8 mouse cellular contexts compared by ENCODE assay signal in the genomic region with DNA sequence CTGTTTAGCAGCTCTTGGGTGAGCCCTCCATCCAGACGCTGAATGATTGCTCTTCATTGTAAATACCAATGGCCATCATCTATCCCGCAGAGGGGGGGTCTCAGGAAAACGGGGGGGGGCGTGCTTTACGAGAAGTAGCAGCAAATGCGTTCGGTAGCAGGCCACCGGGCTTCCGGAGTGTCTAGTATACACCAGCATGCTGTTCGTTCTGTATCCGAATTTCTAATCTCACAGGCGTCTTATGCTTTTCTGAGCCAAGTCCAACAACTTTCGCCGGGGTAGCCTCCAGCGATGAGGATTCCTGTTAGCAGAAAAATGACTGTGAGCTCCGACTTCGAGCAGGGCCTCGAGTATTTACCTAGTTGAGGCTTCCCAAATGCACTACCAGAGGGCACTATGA.
DNase-seq lines count a peak whose midpoint lies in the region; ATAC-seq and TF ChIP-seq lines count a peak whose summit lies in the region.

No protein-coding gene starts in this region.

- WGBS in hindbrain, embryonic 10.5 days, result 14% methylated on average over 18 of the region's 18 CpGs
- 12% methylated on average over 18 of the region's 18 CpGs for WGBS in liver, embryonic 12.5 days (ENCODE audit: insufficient replicate concordance)
- 9% methylated on average over 18 of the region's 18 CpGs for WGBS in neural tube, embryonic 11.5 days

- no peak for TF ChIP-seq POLR2A in embryonic fibroblast, embryonic 13.5 days (IDR thresholded peaks at IDR 0.05; ENCODE audit: low read depth, low read length)

- no peaks in the 10 kb centered on the region for H3K36me3 ChIP-seq in hindbrain, embryonic 10.5 days
- H3K36me3 ChIP-seq in liver, embryonic 12.5 days, result no peaks in the 10 kb centered on the region
- H3K36me3 ChIP-seq in neural tube, embryonic 11.5 days (ENCODE audit: control insufficient read depth, insufficient read depth, low read length), result no peaks in the 10 kb centered on the region

- H3K9ac ChIP-seq in liver, embryonic 12.5 days, result no peak overlapping the region
- no peak overlapping the region for H3K9ac ChIP-seq in neural tube, embryonic 11.5 days (ENCODE audit: low read length)

- H3K9me3 ChIP-seq in hindbrain, embryonic 10.5 days, result no peaks in the 10 kb centered on the region
- no peaks in the 10 kb centered on the region for H3K9me3 ChIP-seq in liver, embryonic 12.5 days (replicated peaks)
- H3K9me3 ChIP-seq in neural tube, embryonic 11.5 days (ENCODE audit: control insufficient read depth, low read length), result no peaks in the 10 kb centered on the region

- H3K4me2 ChIP-seq in liver, embryonic 12.5 days, result peak overlapping the region; percentile 65
- peak overlapping the region; percentile 46 for H3K4me2 ChIP-seq in neural tube, embryonic 11.5 days (ENCODE audit: low read depth)

- no peak for TF ChIP-seq CTCF in embryonic fibroblast, embryonic 13.5 days (IDR thresholded peaks at IDR 0.05; ENCODE audit: borderline replicate concordance, insufficient read depth, low read length)

- H3K27me3 ChIP-seq in hindbrain, embryonic 10.5 days (ENCODE audit: insufficient read depth, poor library complexity, severe bottlenecking), result peaks cover 32% of the 10 kb centered on the region
- H3K27me3 ChIP-seq in liver, embryonic 12.5 days (replicated peaks), result peaks cover 44% of the 10 kb centered on the region
- no peaks in the 10 kb centered on the region for H3K27me3 ChIP-seq in neural tube, embryonic 11.5 days (ENCODE audit: control insufficient read depth, insufficient read depth, low read length)

- H3K27ac ChIP-seq in embryonic fibroblast, embryonic 13.5 days (ENCODE audit: insufficient read depth, low read length), result peak overlapping the region; percentile 63
- peak overlapping the region; percentile 85 for H3K27ac ChIP-seq in hindbrain, embryonic 10.5 days
- no peak overlapping the region for H3K27ac ChIP-seq in liver, embryonic 12.5 days
- H3K27ac ChIP-seq in neural tube, embryonic 11.5 days (ENCODE audit: low read depth, low read length), result no peak overlapping the region

- ATAC-seq in CD4-positive, CD25-positive, alpha-beta regulatory T cell, adult 4 months, result no peak
- ATAC-seq in liver, embryonic 12.5 days, result no peak
- ATAC-seq in neural tube, embryonic 11.5 days (ENCODE audit: insufficient read depth, low FRiP score, low TSS enrichment), result no peak

- peak; percentile 36 for DNase-seq in CD4-positive, CD25-positive, alpha-beta regulatory T cell, adult 2 months (ENCODE audit: low read depth, low spot score)
- peak; percentile 8 for DNase-seq in T-cell, adult 2 months (ENCODE audit: low spot score)
- DNase-seq in hindbrain, embryonic 10.5 days (ENCODE audit: low spot score), result no peak
- peak; percentile 38 for DNase-seq in neural tube, embryonic 11.5 days (ENCODE audit: low spot score)
- no peak for DNase-seq in layer of hippocampus, adult 9-10 months (ENCODE audit: low spot score)

- H3K4me3 ChIP-seq in embryonic fibroblast, embryonic 13.5 days (ENCODE audit: insufficient read depth, low read length), result no peak overlapping the region; the same call in 1 of the 2 replicates
- H3K4me3 ChIP-seq in hindbrain, embryonic 10.5 days, result peak overlapping the region; percentile 45
- peak overlapping the region; percentile 38 for H3K4me3 ChIP-seq in liver, embryonic 12.5 days
- no peak overlapping the region for H3K4me3 ChIP-seq in neural tube, embryonic 11.5 days (ENCODE audit: low read depth, low read length)

- peaks cover 11% of the 10 kb centered on the region; the same call in 1 of the 2 replicates for H3K4me1 ChIP-seq in embryonic fibroblast, embryonic 13.5 days (ENCODE audit: control insufficient read depth, insufficient read depth, low read length)
- H3K4me1 ChIP-seq in hindbrain, embryonic 10.5 days (replicated peaks), result peaks cover 54% of the 10 kb centered on the region
- H3K4me1 ChIP-seq in liver, embryonic 12.5 days, result peaks cover 19% of the 10 kb centered on the region
- H3K4me1 ChIP-seq in neural tube, embryonic 11.5 days (ENCODE audit: control insufficient read depth, insufficient read depth, low read length), result peaks cover 18% of the 10 kb centered on the region

Comparison
In these comparisons a context has a peak if more than half of its experiments do, and no peak if none do; other contexts are left out.
1. DNase-seq: peak in CD4-positive, CD25-positive, alpha-beta regulatory T cell, adult 2 months (single experiment), T-cell, adult 2 months (single experiment) and neural tube, embryonic 11.5 days (single experiment); none in hindbrain, embryonic 10.5 days (single experiment) and layer of hippocampus, adult 9-10 months (single experiment).
2. H3K27ac ChIP-seq: peak in embryonic fibroblast, embryonic 13.5 days (single experiment) and hindbrain, embryonic 10.5 days (single experiment); none in liver, embryonic 12.5 days (single experiment) and neural tube, embryonic 11.5 days (single experiment).
3. H3K4me3 ChIP-seq: peak in hindbrain, embryonic 10.5 days (single experiment) and liver, embryonic 12.5 days (single experiment); none in embryonic fibroblast, embryonic 13.5 days (single experiment) and neural tube, embryonic 11.5 days (single experiment).